Mouse (Mus musculus): ENCODE measurements around the gene Hsd17b11. TPM values are rescaled to one million over a fixed set of nuclear protein-coding genes. Genes with fewer than 3 reads are reported as not detected.

Hsd17b11 gene
- total and polyA plus RNA-seq, 3 experiments = 8.7 to 16.0 TPM; not detected in 1

DNA sequence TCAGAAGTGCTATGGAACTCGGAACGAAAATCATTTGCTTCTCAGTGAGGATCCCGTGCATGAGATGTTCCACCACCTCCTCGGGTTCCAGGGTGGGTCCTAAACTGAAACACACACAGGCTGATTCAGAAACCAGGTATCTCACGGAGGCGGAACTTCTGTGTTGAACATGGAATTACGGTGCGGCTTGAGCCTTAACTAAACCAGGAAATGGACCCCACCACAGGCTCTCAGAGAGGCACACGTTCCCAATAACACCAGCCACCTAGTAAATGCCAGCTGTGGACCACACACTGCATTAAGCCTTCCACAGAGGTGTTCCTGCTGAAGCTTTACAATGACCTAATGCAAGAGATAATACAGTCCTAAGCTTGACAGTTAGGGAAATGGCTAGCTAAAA, 28.9 kb downstream of the Hsd17b11 start:
- peaks cover 4% of the 10 kb centered on the region in 2 experiments; a peak in 2 of 4 replicates for H3K4me1 ChIP-seq (ENCODE audit: control insufficient read depth in 1 of 2, insufficient read depth in 2 of 2, low read length in 2 of 2)
- no peaks in the 10 kb centered on the region for H3K79me2 ChIP-seq (ENCODE audit: control insufficient read depth, insufficient read depth, low read length, poor library complexity)
- H3K9me3 ChIP-seq (replicated peaks; ENCODE audit: insufficient read depth, low read length) = no peaks in the 10 kb centered on the region
- H3K9ac ChIP-seq (ENCODE audit: control insufficient read depth, low read depth, low read length, poor library complexity, severe bottlenecking) = no peak overlapping the region
- no peak for DNase-seq (ENCODE audit: low read depth, low spot score)
- no peak overlapping the region for H3K4me3 ChIP-seq (ENCODE audit: control insufficient read depth in 1 of 2, insufficient read depth in 1 of 2, low read depth in 2 of 2, low read length in 2 of 2)
- H3K36me3 ChIP-seq (ENCODE audit: control insufficient read depth in 1 of 2, insufficient read depth in 2 of 2, low read length in 2 of 2) = peaks cover 0 to 10% of the 10 kb centered on the region in 2 experiments; a peak in 2 of 4 replicates
- H3K27ac ChIP-seq (ENCODE audit: control insufficient read depth, low read depth, low read length) = no peak overlapping the region
- no peaks in the 10 kb centered on the region for H3K27me3 ChIP-seq (ENCODE audit: control insufficient read depth in 1 of 2, insufficient read depth in 2 of 2, low read length in 2 of 2)
- TF ChIP-seq ZC3H11A (IDR thresholded peaks at IDR 0.05; ENCODE audit: low read depth, low read length) (no peak), SIN3A (IDR thresholded peaks at IDR 0.05; ENCODE audit: low read length) (no peak), MYC (IDR thresholded peaks at IDR 0.05; ENCODE audit: low read depth, low read length) (no peak), ZMIZ1 (IDR thresholded peaks at IDR 0.05; ENCODE audit: low read depth, low read length) (no peak), CHD1 (IDR thresholded peaks at IDR 0.05; ENCODE audit: low read depth, low read length) (no peak), ZNF384 (IDR thresholded peaks at IDR 0.05; ENCODE audit: low read depth, low read length) (no peak), BHLHE40 (IDR thresholded peaks at IDR 0.05; ENCODE audit: borderline replicate concordance, low read depth, low read length) (no peak), MYB (IDR thresholded peaks at IDR 0.05; ENCODE audit: low read depth, low read length) (no peak), GATA1 (IDR thresholded peaks at IDR 0.05; ENCODE audit: low read depth, low read length) (no peak), ELF1 (IDR thresholded peaks at IDR 0.05; ENCODE audit: low read depth, low read length) (no peak), TBP (IDR thresholded peaks at IDR 0.05; ENCODE audit: low read depth, low read length) (no peak), SMC3 (IDR thresholded peaks at IDR 0.05; ENCODE audit: low read depth, low read length) (no peak), POLR2AphosphoS2 (IDR thresholded peaks at IDR 0.05; ENCODE audit: low read length) (no peak)

GRCm38 (mm10) chr5:103980705-103981560, 40.8 kb downstream of the Hsd17b11 start:
- Histone ChIP-seq H3K9ac (ENCODE audit: control insufficient read depth, low read depth, low read length, poor library complexity, severe bottlenecking) (no peak overlapping the region), H3K27ac (ENCODE audit: control insufficient read depth, low read depth, low read length) (no peak overlapping the region), H3K79me2 (ENCODE audit: control insufficient read depth, insufficient read depth, low read length, poor library complexity) (no peaks in the 10 kb centered on the region), H3K27me3 (ENCODE audit: control insufficient read depth in 1 of 2, insufficient read depth in 2 of 2, low read length in 2 of 2) (no peaks in the 10 kb centered on the region), H3K36me3 (ENCODE audit: control insufficient read depth in 1 of 2, insufficient read depth in 2 of 2, low read length in 2 of 2) (no peaks in the 10 kb centered on the region), H3K4me3 (ENCODE audit: control insufficient read depth in 1 of 2, insufficient read depth in 1 of 2, low read depth in 2 of 2, low read length in 2 of 2) (no peak overlapping the region), H3K9me3 (replicated peaks; ENCODE audit: insufficient read depth, low read length) (no peaks in the 10 kb centered on the region), H3K4me1 (ENCODE audit: control insufficient read depth in 1 of 2, insufficient read depth in 2 of 2, low read length in 2 of 2) (no peaks in the 10 kb centered on the region; a peak in 1 of 4 replicates)
- no peak for DNase-seq (ENCODE audit: low read depth, low spot score)
- TF ChIP-seq CHD1 (IDR thresholded peaks at IDR 0.05; ENCODE audit: low read depth, low read length) = no peak
- no peak for TF ChIP-seq ZNF384 (IDR thresholded peaks at IDR 0.05; ENCODE audit: low read depth, low read length)
- TF ChIP-seq NELFE (IDR thresholded peaks at IDR 0.05; ENCODE audit: low read depth, low read length) = no peak
- no peak for TF ChIP-seq RAD21 (IDR thresholded peaks at IDR 0.05; ENCODE audit: low read depth, low read length)
- no peak for TF ChIP-seq TCF12 (IDR thresholded peaks at IDR 0.05; ENCODE audit: low read depth, low read length)
- TF ChIP-seq HCFC1 (IDR thresholded peaks at IDR 0.05; ENCODE audit: low read depth, low read length) = no peak
- TF ChIP-seq ELF1 (IDR thresholded peaks at IDR 0.05; ENCODE audit: low read depth, low read length) = no peak
